Mouse (Mus musculus) embryonic fibroblast, embryonic 13.5 days (primary cell): ENCODE results near the gene Gpt2.

Experiments
- CTCF ChIP-seq: IDR thresholded peaks from 2 replicates; pipeline ENCODE4 v1.5.1; 2011; ENCODE audit warnings: mild to moderate bottlenecking, control low read depth, low read length, moderate library complexity, borderline replicate concordance; ENCODE audit not compliant: insufficient read depth
- POLR2A ChIP-seq: IDR thresholded peaks from 2 replicates; pipeline ENCODE4 v1.6.1; 2011; ENCODE audit warnings: low read depth, mild to moderate bottlenecking, control low read depth, low read length, moderate library complexity

DNA sequence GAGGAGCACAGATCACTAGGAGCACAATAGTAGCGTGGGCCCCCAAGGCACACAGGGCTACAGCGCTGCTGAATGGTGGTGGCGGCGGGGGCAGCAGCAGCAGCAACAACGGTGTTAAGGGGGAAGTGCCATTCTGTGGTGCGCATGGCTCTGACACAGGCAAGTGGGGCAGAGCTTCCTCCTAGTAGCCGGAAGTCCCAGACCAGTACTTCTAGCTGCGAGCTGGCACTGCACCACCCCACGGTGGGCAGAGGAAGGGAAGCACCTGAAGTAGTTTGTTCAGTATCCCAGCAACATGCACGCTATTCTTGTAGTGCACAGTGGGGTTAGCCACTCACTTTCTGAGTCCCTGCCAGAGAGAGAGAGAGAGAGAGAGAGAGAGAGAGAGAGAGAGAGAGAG lies 10.5 kb upstream of the Gpt2 start:
- TF ChIP-seq CTCF (no peak), POLR2A (no peak)
